Mouse (Mus musculus) G1E (cell line): ENCODE results near the gene Kcnj6. TPM values are rescaled to one million over a fixed set of nuclear protein-coding genes. Genes with fewer than 3 reads are reported as not detected.

ENCODE experiments used
- ATAC-seq: 2 replicates; pipeline ENCODE4 v1.8.0; 2016; ENCODE audit warnings: mild to moderate bottlenecking; ENCODE audit not compliant: insufficient number of reproducible peaks, poor library complexity, low FRiP score, severe bottlenecking; ENCODE audit errors: extremely low read depth
- DNase-seq: peaks from one replicate; pipeline ENCODE4 v3.0.0; 2012; ENCODE audit warnings: low spot score
- H3K27me3 ChIP-seq: 2 replicates; pipeline ENCODE4 v1.6.1; 2012; ENCODE audit warnings: mild to moderate bottlenecking, low read length, inconsistent platforms; ENCODE audit not compliant: insufficient read depth
- H3K36me3 ChIP-seq: replicated peaks from 2 replicates; pipeline ENCODE3; 2012; ENCODE audit warnings: mild to moderate bottlenecking, inconsistent platforms
- H3K4me1 ChIP-seq: 2 replicates; pipeline ENCODE4 v1.6.1; 2012; ENCODE audit warnings: low read depth, low read length, inconsistent platforms, mixed read lengths; ENCODE audit not compliant: insufficient read depth
- H3K4me3 ChIP-seq: 2 replicates; pipeline ENCODE4 v1.5.1; 2012; ENCODE audit warnings: low read depth, mild to moderate bottlenecking, inconsistent platforms, low read length, moderate library complexity, mixed read lengths
- H3K9me3 ChIP-seq: replicated peaks from 2 replicates; pipeline ENCODE4 v1.6.1; 2012; ENCODE audit warnings: inconsistent platforms
- CTCF ChIP-seq: IDR thresholded peaks from 2 replicates; pipeline ENCODE4 v1.5.1; 2012; ENCODE audit warnings: low read depth, low read length, inconsistent platforms, mixed read lengths
- GATA1 ChIP-seq: IDR thresholded peaks from 2 replicates; pipeline ENCODE4 v1.6.1; 2012; ENCODE audit warnings: borderline replicate concordance, low read length, inconsistent platforms, mixed read lengths
- GATA2 ChIP-seq: IDR thresholded peaks from 2 replicates; pipeline ENCODE4 v1.6.1; 2012; ENCODE audit warnings: low read depth, low read length, inconsistent platforms, borderline replicate concordance
- POLR2AphosphoS5 ChIP-seq: IDR thresholded peaks from 2 replicates; pipeline ENCODE4 v1.6.1; 2012; ENCODE audit warnings: low read depth, low read length, inconsistent platforms; ENCODE audit not compliant: insufficient replicate concordance
- TAL1 ChIP-seq: conservative IDR thresholded peaks from 2 replicates; pipeline ENCODE4 v1.6.1; 2012; ENCODE audit warnings: low read depth, low read length, inconsistent platforms, mixed read lengths
- polyA plus RNA-seq: library from polyadenylated mRNA; stranded (reverse); fragments of >175 nt; gene quantifications from 2 replicates; pipeline ENCODE4 v1.2.3, GENCODE M21; 2012
- total RNA-seq, 2 experiments: library from RNA; stranded (forward) in 1 of 2; stranded (reverse) in 1 of 2; fragments of 200-1000 nt in 1 of 2; fragments of >200 nt in 1 of 2; fragmentation: Nextera tagmentation in 1 of 2; gene quantifications; 2 replicates each; pipeline ENCODE4 v1.2.3; 2014 to 2017

The Kcnj6 gene
- total and polyA plus RNA-seq, 3 experiments: 0.22 TPM; not detected in 2

DNA sequence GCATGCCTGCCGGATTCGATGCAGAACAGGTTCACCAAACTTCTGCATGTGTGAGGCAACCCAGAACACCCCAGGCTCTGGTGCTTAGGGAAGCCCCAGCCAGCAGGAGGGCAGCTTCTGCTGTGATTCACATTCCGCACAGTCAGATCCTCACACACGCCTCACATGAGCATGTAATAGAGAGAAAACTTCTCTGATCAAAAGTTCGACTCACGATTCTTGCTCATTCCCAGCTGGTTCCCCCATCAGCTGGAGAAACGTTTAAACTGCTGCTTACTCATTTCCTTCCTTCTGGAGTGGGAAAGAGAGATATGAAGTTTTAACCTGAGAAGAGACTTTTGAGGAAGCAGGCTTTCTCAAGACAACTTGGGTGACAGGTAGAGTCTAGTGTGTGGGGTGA, 204.5 kb downstream of the Kcnj6 start:
- no peak overlapping the region for H3K4me3 ChIP-seq
- no peaks in the 10 kb centered on the region for H3K4me1 ChIP-seq
- H3K27me3 ChIP-seq: peaks cover 2% of the 10 kb centered on the region; the same call in 1 of the 2 replicates
- TF ChIP-seq POLR2AphosphoS5 (no peak), TAL1 (no peak), GATA2 (no peak), GATA1 (no peak), CTCF (no peak)
- no peaks in the 10 kb centered on the region for H3K9me3 ChIP-seq
- DNase-seq (no peak), ATAC-seq (no peak)
- no peaks in the 10 kb centered on the region for H3K36me3 ChIP-seq

DNA sequence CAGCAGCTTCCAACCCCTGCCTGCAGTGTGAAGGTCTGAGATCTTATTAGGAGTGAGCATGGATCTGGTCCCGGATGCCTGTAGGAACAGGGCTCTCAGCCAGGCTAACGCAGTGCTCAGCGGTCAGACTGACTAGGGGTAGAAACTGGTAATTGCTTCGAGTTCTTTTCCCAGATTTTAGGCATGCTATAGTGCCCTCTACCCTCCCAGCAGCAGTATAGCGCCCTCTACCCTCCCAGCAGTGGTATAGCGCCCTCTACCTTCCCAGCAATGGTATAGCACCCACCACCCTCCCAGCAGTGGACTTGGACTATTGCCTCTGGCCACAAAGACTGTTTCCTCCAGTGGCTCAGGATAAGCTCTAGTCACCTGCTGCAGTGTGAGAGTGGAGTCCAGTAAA, 207.5 kb downstream of the Kcnj6 start:
- H3K27me3 ChIP-seq: peaks cover 2% of the 10 kb centered on the region; the same call in 1 of the 2 replicates
- H3K36me3 ChIP-seq: no peaks in the 10 kb centered on the region
- no peak for ATAC-seq
- H3K4me1 ChIP-seq: no peaks in the 10 kb centered on the region
- no peak overlapping the region for H3K4me3 ChIP-seq
- H3K9me3 ChIP-seq: no peaks in the 10 kb centered on the region
- no peak for TF ChIP-seq POLR2AphosphoS5
- TF ChIP-seq CTCF: peak; percentile 60; the same call in 1 of the 2 replicates
- TF ChIP-seq GATA1: no peak
- TF ChIP-seq GATA2: no peak
- TF ChIP-seq TAL1: no peak
- no peak for DNase-seq

DNA sequence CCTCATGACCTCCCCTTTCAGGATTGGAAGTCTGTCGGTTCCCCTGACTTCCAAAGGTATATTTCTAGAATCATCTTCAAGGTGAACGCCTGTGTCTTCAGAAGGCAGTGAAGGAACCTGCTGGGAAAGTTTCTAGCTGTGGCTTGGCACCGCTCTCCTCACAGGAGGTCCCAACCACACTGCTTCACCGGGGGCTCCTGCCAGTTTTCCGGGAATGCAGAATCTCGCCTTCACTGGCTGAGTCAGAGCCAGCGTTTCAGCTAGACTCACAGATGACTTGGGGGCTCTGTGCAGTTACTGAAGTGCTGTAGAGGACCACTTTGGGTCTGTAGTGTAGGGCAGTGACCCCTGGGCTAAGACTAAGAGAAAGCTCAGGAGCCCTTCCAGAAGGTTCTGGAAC, 208.8 kb downstream of the Kcnj6 start:
- Histone ChIP-seq H3K9me3 (no peaks in the 10 kb centered on the region), H3K4me1 (no peaks in the 10 kb centered on the region), H3K4me3 (no peak overlapping the region), H3K27me3 (peaks cover 2% of the 10 kb centered on the region; the same call in 1 of the 2 replicates), H3K36me3 (no peaks in the 10 kb centered on the region)
- DNase-seq (no peak), ATAC-seq (no peak)
- no peak for TF ChIP-seq GATA2
- TF ChIP-seq GATA1: no peak
- TF ChIP-seq TAL1: no peak
- no peak for TF ChIP-seq CTCF
- TF ChIP-seq POLR2AphosphoS5: no peak

DNA sequence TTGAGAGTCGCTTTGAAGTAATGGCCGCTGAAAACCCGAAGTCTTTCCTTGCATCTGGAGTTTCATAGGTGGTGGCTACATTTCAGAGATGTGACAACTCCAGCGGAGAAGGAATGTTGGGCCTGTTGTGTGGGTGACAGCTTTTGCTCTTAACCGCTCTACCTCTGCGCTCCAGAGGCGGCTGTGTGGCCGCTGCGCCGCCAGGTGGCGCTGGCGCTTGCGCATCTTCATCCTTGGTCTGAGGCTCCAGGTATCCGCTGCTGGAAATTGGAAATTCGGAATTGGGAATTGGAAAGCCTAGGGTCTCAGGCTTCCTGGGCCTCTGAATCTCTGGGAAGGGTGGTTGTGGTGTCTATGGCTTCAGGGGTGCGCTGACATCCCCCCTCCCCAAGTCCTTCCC, 209.3 kb downstream of the Kcnj6 start:
- DNase-seq (no peak), ATAC-seq (no peak)
- TF ChIP-seq CTCF (peak; percentile 53), POLR2AphosphoS5 (no peak)
- Histone ChIP-seq H3K27me3 (peaks cover 2% of the 10 kb centered on the region; the same call in 1 of the 2 replicates), H3K36me3 (no peaks in the 10 kb centered on the region), H3K9me3 (no peaks in the 10 kb centered on the region), H3K4me1 (no peaks in the 10 kb centered on the region), H3K4me3 (no peak overlapping the region)

DNA sequence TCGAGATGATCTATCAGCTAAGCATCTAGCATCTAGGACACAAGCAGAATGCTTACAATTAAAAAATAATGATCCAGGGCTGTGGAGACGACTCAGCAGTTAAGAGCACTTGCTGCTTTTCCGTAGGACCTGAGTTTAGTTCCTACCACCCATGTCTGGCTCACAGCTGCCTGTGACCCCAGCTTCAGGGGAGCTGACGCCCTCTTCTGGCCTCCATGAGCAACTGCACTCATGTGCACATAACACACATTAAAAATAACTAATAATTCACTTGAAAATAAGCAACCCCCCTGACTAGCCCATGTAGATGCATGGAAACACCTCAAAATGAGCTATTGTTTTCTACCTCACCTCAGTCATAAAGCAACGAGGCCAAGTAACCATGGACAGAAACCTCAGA, 211.6 kb downstream of the Kcnj6 start:
- ATAC-seq (no peak), DNase-seq (no peak)
- H3K9me3 ChIP-seq: no peaks in the 10 kb centered on the region
- TF ChIP-seq POLR2AphosphoS5: no peak
- no peaks in the 10 kb centered on the region for H3K27me3 ChIP-seq
- H3K36me3 ChIP-seq: no peaks in the 10 kb centered on the region
- no peaks in the 10 kb centered on the region for H3K4me1 ChIP-seq
- H3K4me3 ChIP-seq: no peak overlapping the region

DNA sequence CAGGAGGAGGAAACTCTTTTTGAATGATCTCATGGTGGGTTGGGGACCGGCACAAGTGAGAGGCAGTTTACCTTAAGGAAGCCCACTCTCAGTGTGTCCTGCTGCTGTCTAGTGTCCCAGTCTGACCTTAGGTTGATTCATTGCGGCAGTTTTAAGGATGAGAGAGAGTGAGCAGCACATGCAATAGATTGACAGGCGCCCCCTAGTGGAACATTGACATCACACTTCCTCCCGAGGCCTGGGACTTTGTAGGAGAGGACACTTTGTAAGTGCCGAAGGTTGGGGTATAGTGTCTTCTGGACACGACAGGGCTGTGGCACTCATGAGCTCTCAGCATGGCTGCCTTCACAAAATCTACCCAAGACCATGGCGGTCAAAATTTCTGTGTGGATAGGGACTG, 213.8 kb downstream of the Kcnj6 start:
- ATAC-seq: no peak
- DNase-seq: no peak
- TF ChIP-seq GATA2 (no peak), CTCF (no peak; the same call in 1 of the 2 replicates)
- no peak overlapping the region for H3K4me3 ChIP-seq
- H3K9me3 ChIP-seq: no peaks in the 10 kb centered on the region
- H3K27me3 ChIP-seq: no peaks in the 10 kb centered on the region
- no peaks in the 10 kb centered on the region for H3K36me3 ChIP-seq
- H3K4me1 ChIP-seq: no peaks in the 10 kb centered on the region

DNA sequence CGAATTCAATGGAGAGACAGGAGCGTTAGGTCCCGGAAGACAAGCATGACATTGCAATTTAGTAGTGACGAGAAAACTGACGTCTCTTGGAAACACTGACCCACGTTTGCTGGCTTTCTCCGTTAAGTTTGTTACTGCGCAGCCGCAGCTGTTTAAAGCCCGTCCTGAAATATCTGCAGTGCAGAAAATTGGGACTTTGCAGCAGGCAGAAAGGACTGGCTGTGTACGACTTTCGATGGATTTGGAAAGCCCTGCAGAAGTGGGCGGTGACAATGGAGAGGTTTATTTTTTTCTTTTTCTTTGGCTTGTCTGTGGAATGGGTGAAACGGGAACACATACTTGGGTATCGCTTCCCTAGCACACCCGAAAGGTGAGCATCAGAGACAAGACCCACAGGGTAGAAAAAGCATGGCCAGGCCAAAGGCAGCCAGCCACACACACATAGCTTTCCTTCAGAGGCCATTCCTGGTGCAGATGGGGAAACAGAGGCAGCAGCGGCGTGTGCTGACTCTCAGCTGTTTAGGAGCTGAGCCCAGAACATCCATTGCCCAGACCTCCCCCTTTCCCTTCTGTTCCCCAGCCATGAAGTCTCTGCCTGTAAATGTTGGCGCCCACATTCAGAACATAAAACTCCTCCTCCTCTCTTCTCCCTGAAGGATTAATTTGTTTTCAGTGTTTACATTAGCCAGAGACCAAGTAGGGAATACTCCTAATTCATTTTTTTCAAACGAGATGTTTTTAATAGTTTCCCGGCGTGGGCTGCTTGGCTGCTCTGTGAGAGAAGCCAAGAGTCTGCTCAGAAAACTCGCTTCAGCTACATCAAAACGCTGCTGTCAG, 215.2 kb downstream of the Kcnj6 start:
- no peaks in the 10 kb centered on the region for H3K9me3 ChIP-seq
- ATAC-seq: no peak
- no peak for DNase-seq
- no peaks in the 10 kb centered on the region for H3K27me3 ChIP-seq
- no peaks in the 10 kb centered on the region for H3K4me1 ChIP-seq
- no peak overlapping the region for H3K4me3 ChIP-seq
- no peaks in the 10 kb centered on the region for H3K36me3 ChIP-seq
- no peak for TF ChIP-seq POLR2AphosphoS5
- TF ChIP-seq CTCF: no peak
- no peak for TF ChIP-seq GATA2
- TF ChIP-seq TAL1: no peak
- no peak for TF ChIP-seq GATA1
